Mouse (Mus musculus): ENCODE measurements around the gene Herpud2.
"Not testable (repeated sequence)": the region's sequence is repeated elsewhere in the genome, so short reads cannot be mapped to it uniquely, and the experiment has no call there.

Gene Herpud2

DNA sequence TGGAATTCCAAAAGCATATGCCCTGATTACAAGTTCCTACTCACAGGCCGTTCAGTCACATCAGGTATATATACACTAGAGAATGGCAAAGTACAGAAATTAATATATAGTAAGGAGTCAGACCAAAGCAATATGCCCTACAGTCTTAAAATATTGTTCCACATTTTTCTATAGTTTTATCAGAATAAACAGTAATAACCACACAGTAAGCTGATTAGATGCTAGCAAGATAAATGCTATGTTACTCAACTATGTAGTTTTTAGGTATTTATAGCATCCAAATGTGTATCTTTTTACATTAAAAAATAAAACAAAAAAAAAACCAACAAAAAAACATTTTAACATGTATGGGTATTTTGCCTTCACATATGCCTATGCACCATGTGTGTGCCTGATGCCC lies 5.7 kb downstream of the Herpud2 start:
- DNase-seq (ENCODE audit: low read depth, low spot score) = no peak

DNA sequence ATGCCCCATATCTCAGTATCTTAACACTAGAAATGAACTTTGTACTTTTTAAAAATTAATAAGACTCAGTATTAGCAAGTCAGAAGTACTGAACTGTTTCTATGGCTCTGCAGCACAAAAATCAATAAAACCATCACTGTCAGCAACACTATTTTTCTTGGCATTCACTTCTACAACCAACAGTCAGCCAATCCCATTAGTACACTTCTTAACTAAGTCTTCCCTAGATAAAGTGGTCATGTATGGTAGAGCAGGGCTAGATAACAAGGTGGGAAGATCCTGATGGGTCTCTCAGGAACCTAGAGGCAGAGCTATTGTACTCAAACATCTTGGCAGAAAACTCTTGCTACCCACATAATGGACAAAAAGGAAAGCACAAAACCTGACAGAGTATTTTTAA lies 7.7 kb downstream of the Herpud2 start:
- DNase-seq (ENCODE audit: low read depth, low spot score) = no peak

DNA sequence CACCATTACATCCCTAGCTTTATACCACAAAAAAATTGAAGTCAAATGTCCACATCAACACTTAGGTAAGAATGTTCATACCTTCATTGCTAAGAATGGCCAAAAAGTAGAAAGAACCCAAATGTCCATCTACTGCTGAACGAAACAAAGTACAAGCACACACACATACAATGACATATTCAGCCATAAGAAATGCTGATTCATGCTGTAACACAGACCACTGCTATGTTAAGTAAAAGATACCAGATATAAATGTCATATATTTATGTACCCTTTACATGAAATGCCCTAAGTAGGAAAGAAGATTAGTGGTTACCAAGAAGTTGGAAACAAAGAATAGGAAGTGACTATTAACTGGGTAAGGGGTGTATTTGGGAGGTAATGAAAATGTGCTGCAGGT lies 8.6 kb downstream of the Herpud2 start:
- no peak for DNase-seq (ENCODE audit: low read depth, low spot score)

DNA sequence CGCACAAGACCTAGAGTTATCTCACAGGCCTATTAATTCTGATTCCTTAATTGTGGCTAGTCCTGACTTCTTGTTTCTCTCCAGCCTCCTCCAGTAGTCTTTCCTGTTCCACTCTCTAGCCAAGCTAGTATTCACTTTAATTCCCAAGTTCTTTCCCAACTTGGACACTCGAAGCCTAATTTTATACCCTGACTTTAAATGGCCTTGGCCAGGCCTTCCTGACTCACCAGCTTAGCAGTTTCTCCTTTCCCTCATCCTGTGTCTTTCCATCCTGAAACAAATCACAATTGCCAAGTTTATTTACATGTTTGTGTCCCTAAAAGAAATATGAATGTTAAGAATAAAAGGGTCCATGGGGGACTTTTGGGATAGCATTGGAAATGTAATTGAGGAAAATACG lies 9.6 kb downstream of the Herpud2 start:
- no peak for DNase-seq (ENCODE audit: low read depth, low spot score)

DNA sequence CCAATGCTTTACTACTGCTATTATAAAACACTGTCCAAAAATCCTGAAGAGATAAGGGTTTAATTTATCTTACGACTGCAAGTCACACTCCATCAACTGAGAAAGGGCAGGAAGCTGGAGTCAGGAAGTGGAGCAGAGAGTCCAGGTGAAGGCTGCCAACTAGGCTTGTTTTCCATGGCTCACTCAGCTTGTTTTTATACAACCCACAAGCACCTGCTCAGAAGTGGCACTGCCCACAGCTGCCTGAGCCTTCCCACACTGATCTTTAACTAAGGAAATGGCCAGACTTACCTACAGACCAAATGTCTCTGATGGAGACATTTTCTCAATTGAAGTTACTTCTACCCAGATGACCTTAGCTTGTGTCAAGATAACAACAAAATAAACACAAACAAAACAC lies 11.3 kb downstream of the Herpud2 start:
- DNase-seq (ENCODE audit: low read depth, low spot score) = no peak

DNA sequence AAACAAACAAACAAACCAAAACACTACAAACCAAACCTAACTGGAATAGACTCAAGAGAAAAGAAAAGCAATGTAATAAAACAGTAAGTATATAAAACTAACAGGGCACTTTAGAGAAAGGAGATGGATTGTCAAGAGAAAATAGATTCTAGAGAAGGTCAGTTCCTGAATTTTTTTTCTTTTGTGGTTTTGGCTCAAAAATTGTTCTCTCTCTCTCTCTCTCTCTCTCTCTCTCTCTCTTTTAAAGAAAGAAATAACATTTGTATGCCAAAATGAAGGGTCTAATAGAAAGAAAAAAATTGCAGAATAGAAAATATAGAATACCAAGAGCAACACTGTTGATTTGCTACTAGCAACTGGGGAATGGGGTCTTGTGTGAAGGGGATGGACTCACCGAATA lies 12.7 kb downstream of the Herpud2 start:
- DNase-seq (ENCODE audit: low read depth, low spot score) = no peak

DNA sequence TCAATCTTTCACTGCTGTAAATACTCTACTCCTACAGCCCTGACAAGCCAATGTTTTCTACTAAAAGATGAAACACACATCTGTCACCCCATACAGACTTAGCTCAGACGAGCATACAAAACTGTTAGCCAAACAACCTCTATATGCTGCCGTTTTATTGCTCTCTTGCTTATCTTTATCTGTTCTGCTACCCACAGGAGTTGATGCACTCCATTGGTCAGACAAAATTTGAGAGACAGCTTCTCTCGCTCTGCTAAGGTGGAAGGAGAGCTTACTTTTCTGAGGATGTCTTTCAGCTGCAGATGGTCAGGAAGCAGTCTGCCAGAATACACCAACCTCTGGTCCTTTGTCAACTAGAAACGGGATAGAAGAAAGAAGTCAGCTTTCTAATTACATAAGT lies 18.7 kb downstream of the Herpud2 start:
- DNase-seq (ENCODE audit: low read depth, low spot score) = peak; percentile 28

DNA sequence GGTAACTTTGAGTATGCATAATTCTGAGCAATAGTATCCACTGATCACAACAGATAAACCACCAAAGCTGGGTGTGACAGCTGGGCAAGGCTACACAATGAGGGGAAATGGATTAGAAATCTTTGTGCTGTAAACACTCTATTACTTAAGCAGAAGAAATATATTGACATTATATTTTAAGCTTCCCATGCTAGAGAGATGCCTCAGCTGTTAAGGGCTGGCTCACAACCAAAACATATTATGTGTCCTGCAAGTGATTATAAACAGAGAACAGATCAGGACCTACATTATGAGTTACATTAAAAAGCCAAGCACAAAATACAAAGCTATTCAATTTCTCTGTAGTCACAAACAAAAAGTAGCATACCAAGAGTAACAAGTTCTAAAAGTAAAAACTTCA lies 19.4 kb downstream of the Herpud2 start:
- DNase-seq (ENCODE audit: low read depth, low spot score) = no peak

DNA sequence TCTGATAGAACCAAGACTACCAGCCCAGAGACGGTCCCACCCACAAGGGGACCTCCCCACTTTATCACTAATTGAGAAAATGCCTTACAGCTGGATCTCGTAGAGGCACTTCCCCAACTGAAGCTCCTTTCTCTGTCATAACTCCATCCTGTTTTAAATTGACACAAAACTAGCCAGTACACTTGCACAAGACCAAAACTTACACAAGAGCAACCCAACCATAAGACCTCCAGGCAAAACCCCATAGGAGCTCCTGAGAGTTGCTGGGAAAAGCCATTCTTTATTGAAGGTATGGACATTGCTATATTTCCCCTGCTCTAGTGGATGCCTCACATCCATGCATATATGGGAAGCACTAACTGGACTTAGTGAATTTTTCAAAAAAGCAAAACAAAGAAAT lies 27.6 kb downstream of the Herpud2 start:
- DNase-seq (ENCODE audit: low read depth, low spot score) = no peak

DNA sequence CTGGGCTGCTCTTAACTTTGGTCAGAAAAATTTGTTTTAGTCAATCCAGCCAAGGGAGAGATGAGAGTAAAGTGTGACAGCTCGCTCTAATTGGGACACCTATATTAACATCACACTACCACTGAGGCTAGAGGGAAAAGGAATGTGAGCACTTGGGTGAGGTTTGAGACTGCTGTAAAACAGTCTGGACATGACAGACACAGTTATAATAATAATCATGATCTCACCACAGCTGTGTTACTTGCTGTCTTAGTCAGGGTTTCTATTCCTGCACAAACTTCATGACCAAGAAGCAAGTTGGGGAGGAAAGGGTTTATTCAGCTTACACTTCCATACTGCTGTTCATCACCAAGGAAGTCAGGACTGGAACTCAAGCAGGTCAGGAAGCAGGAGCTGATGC lies 28.0 kb downstream of the Herpud2 start:
- DNase-seq (ENCODE audit: low read depth, low spot score) = not testable (repeated sequence)

DNA sequence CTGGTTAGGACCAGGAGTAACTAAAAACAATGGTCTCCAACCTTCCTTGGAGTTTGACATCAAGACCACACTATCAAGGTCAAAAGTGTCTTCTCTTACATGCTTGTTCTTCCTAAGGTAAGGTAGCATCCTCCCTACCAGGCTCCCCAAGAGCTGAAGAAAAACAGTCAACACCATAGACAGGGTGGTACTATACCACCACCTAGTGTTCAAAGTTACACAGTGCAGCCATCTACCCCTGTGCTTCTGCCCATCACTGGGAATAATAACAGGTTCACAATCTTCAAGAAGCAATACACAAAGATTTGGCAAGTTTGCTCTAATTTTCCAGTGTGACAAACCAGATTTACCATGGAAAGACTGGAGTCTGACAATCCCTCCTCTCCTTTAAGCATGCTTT lies 47.0 kb downstream of the Herpud2 start:
- DNase-seq (ENCODE audit: low read depth, low spot score) = peak; percentile 27

DNA sequence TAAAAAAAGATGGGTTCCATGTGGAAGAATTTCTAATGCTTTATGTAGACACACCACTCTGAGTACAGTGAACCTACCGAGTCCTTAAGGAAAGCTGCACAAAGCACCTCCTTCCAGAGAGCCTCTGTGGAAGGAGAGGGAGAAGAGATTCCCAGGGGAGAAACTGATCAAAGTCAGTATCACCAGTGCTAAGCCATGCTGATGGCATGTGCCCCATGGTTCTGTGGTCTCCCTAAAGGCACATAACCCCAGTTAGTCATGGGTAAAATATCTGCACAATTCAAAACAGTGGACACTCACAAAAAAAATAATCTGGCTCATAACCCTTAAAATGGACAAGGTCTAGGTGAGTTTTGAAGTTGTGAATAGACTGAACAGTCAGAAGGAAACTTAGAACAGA lies 48.7 kb downstream of the Herpud2 start:
- DNase-seq (ENCODE audit: low read depth, low spot score) = no peak

DNA sequence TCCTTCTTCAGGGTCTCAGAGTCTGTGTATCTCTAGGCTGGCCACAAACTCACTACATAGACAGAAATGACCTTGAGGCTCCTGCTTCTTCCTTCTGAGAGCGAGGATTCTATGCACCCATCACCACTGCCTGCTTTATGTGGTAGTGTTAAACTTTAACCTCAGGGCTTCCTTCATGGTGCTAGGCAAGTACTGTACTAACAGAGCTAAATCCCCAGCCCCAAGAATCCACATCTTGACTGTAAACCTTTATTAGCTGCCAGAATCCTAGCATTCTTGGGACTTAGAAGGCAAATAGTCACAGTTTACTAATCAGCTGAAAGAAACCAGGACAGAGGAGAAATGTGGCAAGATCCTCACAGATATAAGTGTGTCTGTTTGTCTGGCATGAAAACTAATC lies 60.8 kb downstream of the Herpud2 start:
- DNase-seq (ENCODE audit: low read depth, low spot score) = no peak

DNA sequence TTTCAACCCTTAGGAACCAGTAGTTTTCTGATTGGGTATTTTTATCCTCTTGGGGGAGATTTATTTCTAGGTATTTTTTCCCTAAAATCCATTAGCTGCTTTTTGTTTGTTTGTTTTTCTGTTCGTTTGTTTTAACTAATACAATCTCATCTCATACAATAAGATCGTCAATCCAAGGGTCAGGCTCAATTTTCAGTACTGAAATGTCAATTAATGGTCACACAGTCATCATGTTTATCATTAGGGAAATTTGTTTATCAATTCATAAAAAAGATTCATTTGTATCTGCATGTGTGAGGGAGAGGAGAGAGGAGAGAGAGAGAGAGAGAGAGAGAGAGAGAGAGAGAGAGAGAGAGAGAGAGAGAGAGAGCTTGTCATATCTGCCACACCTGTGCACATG lies 62.5 kb downstream of the Herpud2 start, which contains the start of gene Gm10181:
TSS of gene Gm10181 (plus strand) at position 301 of the 400 bp plus-strand sequence.
- no peak for DNase-seq (ENCODE audit: low read depth, low spot score)

DNA sequence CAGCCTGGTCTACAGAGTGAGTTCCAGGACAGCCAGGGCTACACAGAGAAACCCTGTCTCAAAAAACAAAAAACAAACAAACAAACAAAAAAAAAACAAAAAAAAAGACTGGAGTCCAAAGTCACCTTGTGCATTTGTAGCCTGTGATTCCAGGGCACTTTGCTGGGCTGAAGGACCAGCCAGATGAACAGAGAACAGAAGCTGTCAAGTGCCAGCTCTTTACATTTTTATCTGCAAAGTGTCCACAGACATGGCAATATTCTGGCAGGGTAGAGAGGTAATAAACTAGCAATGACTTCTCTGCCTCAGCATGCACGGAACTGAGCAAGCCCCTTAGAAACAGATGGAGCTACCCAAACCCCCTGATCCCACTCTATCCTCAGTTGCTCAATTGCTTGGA lies 75.1 kb downstream of the Herpud2 start:
- no peak for DNase-seq (ENCODE audit: low read depth, low spot score)

DNA sequence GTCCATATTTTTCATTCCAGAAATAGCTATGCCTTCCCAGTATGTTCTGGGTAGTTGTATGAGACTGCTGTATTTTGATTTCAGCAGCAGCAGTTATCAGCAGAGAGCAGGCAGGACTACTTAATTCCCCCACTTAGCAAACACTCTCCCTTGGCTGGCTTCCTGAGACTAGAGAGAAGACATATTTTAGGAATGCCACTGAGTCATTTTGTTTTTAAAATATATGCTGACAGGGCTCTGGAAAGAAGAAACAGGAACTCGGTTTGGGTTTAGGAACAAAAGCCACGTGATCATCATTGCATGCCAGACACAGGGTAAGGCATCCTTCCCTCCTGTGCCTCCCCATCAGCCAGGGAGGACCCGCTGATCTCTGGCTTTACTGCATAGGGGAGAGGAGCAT lies 75.6 kb downstream of the Herpud2 start:
- DNase-seq (ENCODE audit: low read depth, low spot score) = peak; percentile 62

DNA sequence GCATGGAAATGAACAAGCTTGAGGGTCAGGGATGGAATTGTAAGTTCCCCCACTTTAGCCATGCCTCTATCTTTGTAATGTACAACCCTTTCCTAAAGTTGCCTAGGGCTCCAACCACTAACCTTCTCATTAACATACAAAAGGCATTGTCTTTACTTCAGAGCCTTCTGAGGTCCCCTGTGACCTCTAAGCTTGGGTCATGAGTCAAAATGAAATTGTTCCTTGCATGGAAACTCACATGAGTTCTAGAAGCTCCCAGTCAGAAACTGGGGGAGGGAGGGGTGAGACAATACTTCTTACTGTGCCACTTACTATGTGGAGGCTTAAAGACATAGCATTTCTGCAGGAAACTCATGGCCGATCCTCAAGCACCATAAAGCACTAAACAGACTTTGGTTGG lies 79.0 kb downstream of the Herpud2 start:
- DNase-seq (ENCODE audit: low read depth, low spot score) = no peak

DNA sequence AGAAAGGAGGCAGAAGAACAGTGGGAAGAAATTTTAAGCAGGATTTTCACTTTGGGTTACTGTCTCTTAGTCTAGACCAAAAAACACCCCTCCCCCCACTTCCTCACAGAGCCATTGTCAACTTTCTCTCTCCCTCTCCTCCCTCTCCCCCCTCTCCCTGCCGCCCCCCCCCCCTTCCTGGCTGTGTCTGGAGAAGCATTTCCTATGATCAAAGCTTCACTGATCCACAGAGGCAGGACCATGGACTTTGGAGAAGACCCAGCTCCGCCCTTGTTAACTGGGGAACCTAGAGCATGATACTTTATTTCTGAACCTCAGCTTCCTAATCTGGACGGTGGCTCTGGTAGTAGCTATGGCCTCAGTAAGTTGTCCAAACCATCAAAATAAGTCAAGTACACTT lies 92.9 kb downstream of the Herpud2 start:
- DNase-seq (ENCODE audit: low read depth, low spot score) = no peak
